Mouse (Mus musculus): ENCODE measurements at regions not wholly inside any gene's neighbourhood (a gene's known extent, or its start where the extent isn't known, plus 50 kb on each side); places are given as distances from the start of the nearest gene placed in this dataset.

DNA sequence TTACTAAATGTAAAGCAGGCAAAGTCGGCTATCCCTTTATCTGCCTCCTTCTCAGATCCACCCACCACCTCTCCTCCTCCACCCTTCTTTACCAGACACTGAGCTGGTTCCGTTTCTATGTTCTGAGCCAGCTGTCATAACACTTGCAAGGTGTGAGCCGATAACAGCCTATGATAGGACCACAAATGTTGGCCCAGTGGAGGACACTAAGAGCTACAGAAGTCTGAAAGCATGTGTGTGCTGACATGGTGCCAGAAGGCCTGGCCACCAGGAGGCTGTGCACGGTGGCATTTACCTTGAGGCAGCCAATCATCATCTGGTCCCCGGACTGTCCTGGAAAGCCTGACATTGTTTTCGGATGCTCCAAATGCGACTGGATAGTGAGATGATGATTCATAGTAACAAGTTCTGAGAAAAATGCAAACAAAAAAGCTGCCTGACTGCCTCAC lies 63.5 kb upstream of the Max start:
- TF ChIP-seq CTCF (IDR thresholded peaks at IDR 0.05; ENCODE audit: control insufficient read depth, insufficient read depth, insufficient replicate concordance, low read depth, low read length) (no peak), POLR2A (IDR thresholded peaks at IDR 0.05; ENCODE audit: control insufficient read depth, low read depth, low read length) (no peak)
